Mouse (Mus musculus) liver, embryonic 15.5 days (tissue): ENCODE measurements around the gene Cyb5rl. TPM values are rescaled to one million over a fixed set of nuclear protein-coding genes. Genes with fewer than 3 reads are reported as not detected.

ENCODE experiments used
- ATAC-seq: fragments of 200-750 bp; cut with Nextera tagmentation; 2 replicates; pipeline ENCODE4 v1.8.0; 2017; ENCODE audit warnings: moderate number of reproducible peaks, mild to moderate bottlenecking, moderate library complexity; ENCODE audit not compliant: insufficient read depth
- H3K27ac ChIP-seq: fragments of 300-500 bp; sonication (generic); replicated peaks from 2 replicates; pipeline ENCODE4 v1.5.1; 2015; ENCODE audit warnings: mild to moderate bottlenecking, inconsistent platforms
- H3K27me3 ChIP-seq: fragments of 300-500 bp; sonication (generic); 2 replicates; pipeline ENCODE4 v1.6.1; 2015; ENCODE audit warnings: mild to moderate bottlenecking, inconsistent platforms
- H3K36me3 ChIP-seq: fragments of 300-500 bp; sonication (generic); replicated peaks from 2 replicates; pipeline ENCODE4 v1.6.1; 2015; ENCODE audit warnings: moderate library complexity, mild to moderate bottlenecking, inconsistent platforms
- H3K4me1 ChIP-seq: fragments of 300-500 bp; sonication (generic); replicated peaks from 2 replicates; pipeline ENCODE4 v1.6.1; 2015; ENCODE audit warnings: inconsistent platforms
- H3K4me2 ChIP-seq: fragments of 300-500 bp; sonication (generic); 2 replicates; pipeline ENCODE4 v1.6.1; 2015; ENCODE audit warnings: moderate library complexity, mild to moderate bottlenecking, inconsistent platforms
- H3K4me3 ChIP-seq: fragments of 300-500 bp; sonication (generic); replicated peaks from 2 replicates; pipeline ENCODE4 v1.5.1; 2015; ENCODE audit warnings: mild to moderate bottlenecking, inconsistent platforms
- H3K9ac ChIP-seq: fragments of 300-500 bp; sonication (generic); 2 replicates; pipeline ENCODE4 v1.6.1; 2015; ENCODE audit warnings: moderate library complexity, mild to moderate bottlenecking, inconsistent platforms
- H3K9me3 ChIP-seq: fragments of 300-500 bp; sonication (generic); replicated peaks from 2 replicates; pipeline ENCODE4 v1.6.1; 2016; ENCODE audit warnings: inconsistent platforms
- WGBS: fragments of 180-500 bp; shearing (Covaris S2); methylation state at CpG from one replicate; pipeline ENCODE4 v1.1.7; 2015; ENCODE audit warnings: mixed read lengths; ENCODE audit not compliant: insufficient replicate concordance; 5-methylcytosine and 5-hydroxymethylcytosine counted together
- polyA plus RNA-seq: library from polyadenylated mRNA; unstranded; fragments of >200 nt; fragmentation: Nextera tagmentation; extraction: Ambion mirVana; gene quantifications from 2 replicates; pipeline ENCODE4 v1.2.1, GENCODE M21; 2015

The Cyb5rl gene
- polyA plus RNA-seq, 1 experiment from 2014 or later: 1.4 TPM

- Histone ChIP-seq H3K9ac (no peak overlapping the region), H3K4me1 (peaks cover 6% of the 10 kb centered on the region; the same call in 1 of the 2 replicates), H3K27me3 (peaks cover under 1% of the 10 kb centered on the region; the same call in 1 of the 2 replicates), H3K9me3 (no peaks in the 10 kb centered on the region), H3K36me3 (no peaks in the 10 kb centered on the region), H3K27ac (no peak overlapping the region), H3K4me3 (no peak overlapping the region), H3K4me2 (no peak overlapping the region)
- no peak for ATAC-seq
- 80% methylated on average over 14 of the region's 14 CpGs for WGBS
These were observed 24.9 kb downstream of the Cyb5rl start for GRCm38 (mm10) chr4:107091696-107092095.

- H3K9me3 ChIP-seq: no peaks in the 10 kb centered on the region
- 67% methylated on average over 16 of the region's 16 CpGs for WGBS
- H3K9ac ChIP-seq: no peak overlapping the region
- no peak overlapping the region for H3K27ac ChIP-seq
- no peak overlapping the region for H3K4me3 ChIP-seq
- H3K4me2 ChIP-seq: no peak overlapping the region
- H3K27me3 ChIP-seq: peaks cover 5% of the 10 kb centered on the region; the same call in 1 of the 2 replicates
- H3K36me3 ChIP-seq: no peaks in the 10 kb centered on the region
- no peak; the same call in 1 of the 2 replicates for ATAC-seq
- peaks cover 6% of the 10 kb centered on the region; the same call in 1 of the 2 replicates for H3K4me1 ChIP-seq
These were observed 27.8 kb downstream of the Cyb5rl start for GRCm38 (mm10) chr4:107094484-107095187.

- ATAC-seq: no peak
These were observed 29.3 kb downstream of the Cyb5rl start for GRCm38 (mm10) chr4:107096043-107096442.

GRCm38 (mm10) chr4:107096841-107097373, 30.1 kb downstream of the Cyb5rl start, which contains the start of gene Cdcp2:
Gene Cdcp2, plus strand, starts transcription at chr4:107096891.
- ATAC-seq: no peak
- H3K27ac ChIP-seq: no peak within 1 kb of the TSS

More at GRCm38 (mm10) chr4:107096043-107096442, 29.3 kb downstream of the Cyb5rl start:
- Histone ChIP-seq H3K27ac (no peak overlapping the region), H3K4me3 (no peak overlapping the region), H3K9me3 (no peaks in the 10 kb centered on the region), H3K36me3 (no peaks in the 10 kb centered on the region), H3K4me1 (peaks cover 6% of the 10 kb centered on the region; the same call in 1 of the 2 replicates), H3K4me2 (no peak overlapping the region), H3K9ac (no peak overlapping the region), H3K27me3 (peaks cover 5% of the 10 kb centered on the region; the same call in 1 of the 2 replicates)
- 16% methylated on average over 6 of the region's 6 CpGs for WGBS

GRCm38 (mm10) chr4:107097871-107098270, 31.1 kb downstream of the Cyb5rl start:
- Histone ChIP-seq H3K36me3 (no peaks in the 10 kb centered on the region), H3K9ac (no peak overlapping the region), H3K27ac (no peak overlapping the region), H3K4me3 (no peak overlapping the region), H3K9me3 (no peaks in the 10 kb centered on the region), H3K4me2 (no peak overlapping the region), H3K4me1 (peaks cover 6% of the 10 kb centered on the region; the same call in 1 of the 2 replicates), H3K27me3 (peaks cover 5% of the 10 kb centered on the region; the same call in 1 of the 2 replicates)
- ATAC-seq: no peak
- 50% methylated on average over 15 of the region's 15 CpGs for WGBS

More at GRCm38 (mm10) chr4:107096841-107097373, 30.1 kb downstream of the Cyb5rl start, which contains the start of gene Cdcp2:
- Histone ChIP-seq H3K4me2 (no peak within 1 kb of the TSS), H3K9ac (no peak within 1 kb of the TSS), H3K4me3 (no peak within 1 kb of the TSS), H3K4me1 (peaks cover 6% of the 10 kb centered on the region; the same call in 1 of the 2 replicates), H3K36me3 (no peaks in the 10 kb centered on the region), H3K27me3 (peaks cover 5% of the 10 kb centered on the region; the same call in 1 of the 2 replicates), H3K9me3 (no peaks in the 10 kb centered on the region)
- WGBS: 68% methylated on average over 16 of the region's 16 CpGs

- H3K36me3 ChIP-seq: no peaks in the 10 kb centered on the region
- H3K9me3 ChIP-seq: no peaks in the 10 kb centered on the region
- no peak overlapping the region for H3K4me2 ChIP-seq
- H3K27ac ChIP-seq: no peak overlapping the region
- H3K27me3 ChIP-seq: peaks cover 5% of the 10 kb centered on the region; the same call in 1 of the 2 replicates
- H3K9ac ChIP-seq: no peak overlapping the region
- H3K4me3 ChIP-seq: no peak overlapping the region
- WGBS: 71% methylated on average over 10 of the region's 10 CpGs
- ATAC-seq: no peak
- H3K4me1 ChIP-seq: peaks cover 6% of the 10 kb centered on the region; the same call in 1 of the 2 replicates
These were observed 31.6 kb downstream of the Cyb5rl start for GRCm38 (mm10) chr4:107098375-107098774.

- H3K9me3 ChIP-seq: no peaks in the 10 kb centered on the region
- H3K36me3 ChIP-seq: no peaks in the 10 kb centered on the region
- ATAC-seq: no peak
- no peak overlapping the region for H3K27ac ChIP-seq
- peaks cover 6% of the 10 kb centered on the region; the same call in 1 of the 2 replicates for H3K4me1 ChIP-seq
- no peak overlapping the region for H3K4me3 ChIP-seq
- no peak overlapping the region for H3K9ac ChIP-seq
- H3K27me3 ChIP-seq: peaks cover 5% of the 10 kb centered on the region; the same call in 1 of the 2 replicates
- no peak overlapping the region for H3K4me2 ChIP-seq
- 62% methylated on average over 17 of the region's 17 CpGs for WGBS
These were observed 32.2 kb downstream of the Cyb5rl start for GRCm38 (mm10) chr4:107098791-107099525.

GRCm38 (mm10) chr4:107102220-107102619, 35.4 kb downstream of the Cyb5rl start:
- WGBS: 69% methylated on average over 8 of the region's 8 CpGs

GRCm38 (mm10) chr4:107106777-107107176, 40.0 kb downstream of the Cyb5rl start:
- 78% methylated on average over 16 of the region's 16 CpGs for WGBS
- no peak for ATAC-seq
- no peak overlapping the region for H3K4me3 ChIP-seq

More at GRCm38 (mm10) chr4:107102220-107102619, 35.4 kb downstream of the Cyb5rl start:
- no peak overlapping the region for H3K9ac ChIP-seq
- no peak overlapping the region for H3K27ac ChIP-seq
- H3K36me3 ChIP-seq: no peaks in the 10 kb centered on the region
- H3K4me3 ChIP-seq: no peak overlapping the region
- no peaks in the 10 kb centered on the region for H3K27me3 ChIP-seq
- no peaks in the 10 kb centered on the region for H3K9me3 ChIP-seq
- no peaks in the 10 kb centered on the region; the same call in 1 of the 2 replicates for H3K4me1 ChIP-seq
- H3K4me2 ChIP-seq: no peak overlapping the region
- no peak for ATAC-seq

GRCm38 (mm10) chr4:107108291-107108731, 41.5 kb downstream of the Cyb5rl start:
- H3K4me2 ChIP-seq: no peak overlapping the region
- no peak overlapping the region for H3K27ac ChIP-seq
- H3K4me3 ChIP-seq: no peak overlapping the region
- peaks cover 14% of the 10 kb centered on the region for H3K4me1 ChIP-seq
- no peak overlapping the region for H3K9ac ChIP-seq
- no peak for ATAC-seq
- H3K9me3 ChIP-seq: no peaks in the 10 kb centered on the region
- H3K27me3 ChIP-seq: no peaks in the 10 kb centered on the region; the same call in 1 of the 2 replicates
- H3K36me3 ChIP-seq: no peaks in the 10 kb centered on the region
- WGBS: 50% methylated on average over 13 of the region's 13 CpGs

More at GRCm38 (mm10) chr4:107106777-107107176, 40.0 kb downstream of the Cyb5rl start:
- no peaks in the 10 kb centered on the region; the same call in 1 of the 2 replicates for H3K27me3 ChIP-seq
- no peaks in the 10 kb centered on the region for H3K36me3 ChIP-seq
- H3K4me1 ChIP-seq: peaks cover 14% of the 10 kb centered on the region
- no peaks in the 10 kb centered on the region for H3K9me3 ChIP-seq
- H3K27ac ChIP-seq: no peak overlapping the region
- H3K4me2 ChIP-seq: no peak overlapping the region
- H3K9ac ChIP-seq: no peak overlapping the region
